Comparison of ENCODE assay signal across 8 mouse cellular contexts in the genomic region with DNA sequence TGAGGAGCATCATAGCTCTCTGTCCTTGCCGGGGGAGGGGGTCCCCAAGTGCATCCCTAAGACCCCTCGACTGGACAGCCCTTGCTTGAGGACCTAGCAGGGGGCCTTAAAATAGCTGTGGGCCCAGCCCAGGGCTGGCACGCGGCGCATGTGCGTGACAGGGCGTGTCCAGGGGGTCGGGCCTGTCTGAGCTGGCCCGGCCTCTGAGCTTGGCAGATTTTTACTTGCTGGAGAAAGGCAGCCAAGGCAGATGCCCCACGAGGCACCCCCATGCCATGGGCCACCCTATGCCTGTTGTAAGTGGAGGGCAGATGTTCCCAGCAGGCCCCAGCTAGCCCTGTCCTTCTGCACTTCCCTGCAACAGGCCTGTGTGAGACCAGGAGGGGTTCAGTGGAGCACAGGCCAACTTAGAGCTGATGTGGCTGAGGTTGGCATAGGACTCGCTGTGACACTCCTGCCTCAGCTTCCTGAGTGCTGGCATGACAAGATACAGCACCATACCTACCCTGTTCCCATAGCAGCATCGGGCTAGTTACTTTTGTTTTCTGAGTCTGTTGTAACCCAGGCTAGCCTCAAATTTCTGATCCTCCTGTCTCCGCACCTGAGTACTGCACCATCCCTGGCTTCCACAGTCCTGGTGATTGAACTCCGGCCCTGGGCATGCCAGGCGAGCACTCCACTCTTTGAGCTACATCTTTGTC. TPM values are rescaled to one million over a fixed set of nuclear protein-coding genes. Genes with fewer than 3 reads are reported as not detected.
DNase-seq lines count a peak whose midpoint lies in the region; ATAC-seq and TF ChIP-seq lines count a peak whose summit lies in the region.

No protein-coding gene starts in this region.

- WGBS in hindbrain, embryonic 12.5 days = 65% methylated on average over 15 of the region's 15 CpGs
- 42% methylated on average over 13 of the region's 15 CpGs for WGBS in limb, embryonic 14.5 days
- 70% methylated on average over 15 of the region's 15 CpGs for WGBS in midbrain, embryonic 14.5 days

- H3K4me2 ChIP-seq in hindbrain, embryonic 12.5 days (replicated peaks) = peak overlapping the region; percentile 71
- H3K4me2 ChIP-seq in limb, embryonic 14.5 days (replicated peaks; ENCODE audit: low read depth, low read length, severe bottlenecking) = peak overlapping the region; percentile 96
- H3K4me2 ChIP-seq in midbrain, embryonic 14.5 days (ENCODE audit: low read length) = peak overlapping the region; percentile 66

- H3K27me3 ChIP-seq in hindbrain, embryonic 12.5 days = peaks cover 24% of the 10 kb centered on the region
- H3K27me3 ChIP-seq in limb, embryonic 14.5 days (ENCODE audit: control insufficient read depth, insufficient read depth, low read length) = no peaks in the 10 kb centered on the region
- no peaks in the 10 kb centered on the region; the same call in 1 of the 2 replicates for H3K27me3 ChIP-seq in midbrain, embryonic 14.5 days (ENCODE audit: control insufficient read depth, insufficient read depth, low read length)

- no peaks in the 10 kb centered on the region for H3K9me3 ChIP-seq in hindbrain, embryonic 12.5 days (replicated peaks)
- no peaks in the 10 kb centered on the region for H3K9me3 ChIP-seq in limb, embryonic 14.5 days (ENCODE audit: control insufficient read depth, low read length)
- H3K9me3 ChIP-seq in midbrain, embryonic 14.5 days (ENCODE audit: control insufficient read depth, low read length) = no peaks in the 10 kb centered on the region

- H3K4me1 ChIP-seq in hindbrain, embryonic 12.5 days = peaks cover 61% of the 10 kb centered on the region
- H3K4me1 ChIP-seq in limb, embryonic 14.5 days (ENCODE audit: control insufficient read depth, insufficient read depth, low read length) = peaks cover 48% of the 10 kb centered on the region
- H3K4me1 ChIP-seq in midbrain, embryonic 14.5 days (ENCODE audit: control insufficient read depth, insufficient read depth, low read length) = peaks cover 42% of the 10 kb centered on the region

- no peaks in the 10 kb centered on the region for H3K36me3 ChIP-seq in hindbrain, embryonic 12.5 days
- peaks cover 18% of the 10 kb centered on the region for H3K36me3 ChIP-seq in limb, embryonic 14.5 days (ENCODE audit: control insufficient read depth, insufficient read depth, low read length)
- no peaks in the 10 kb centered on the region for H3K36me3 ChIP-seq in midbrain, embryonic 14.5 days (ENCODE audit: control insufficient read depth, insufficient read depth, low read length)

- ATAC-seq in CD4-positive, CD25-positive, alpha-beta regulatory T cell, adult 4 months = no peak
- ATAC-seq in hindbrain, embryonic 12.5 days (ENCODE audit: low FRiP score) = no peak
- ATAC-seq in limb, embryonic 14.5 days (ENCODE audit: low FRiP score, low read depth) = no peak
- ATAC-seq in midbrain, embryonic 14.5 days (ENCODE audit: low FRiP score, low TSS enrichment) = no peak
- no peak for ATAC-seq in cerebellum, adult (ENCODE audit: insufficient number of reproducible peaks, low FRiP score, low TSS enrichment)

- H3K9ac ChIP-seq in hindbrain, embryonic 12.5 days = peak overlapping the region; percentile 53
- H3K9ac ChIP-seq in limb, embryonic 14.5 days (ENCODE audit: low read depth, low read length, severe bottlenecking) = peak overlapping the region; percentile 90
- H3K9ac ChIP-seq in midbrain, embryonic 14.5 days (replicated peaks; ENCODE audit: low read length) = 0 out of 2 replicates have a peak overlapping the region, but pooled peaks have one; percentile 57

- no peak for TF ChIP-seq POLR2A in limb, embryonic 14.5 days (IDR thresholded peaks at IDR 0.05; ENCODE audit: borderline replicate concordance, extremely low read depth, insufficient read depth, insufficient read length)

- peak overlapping the region; percentile 24; the same call in 1 of the 2 replicates for H3K27ac ChIP-seq in hindbrain, embryonic 12.5 days
- peak overlapping the region; percentile 99 for H3K27ac ChIP-seq in limb, embryonic 14.5 days (replicated peaks; ENCODE audit: low read depth, low read length)
- H3K27ac ChIP-seq in midbrain, embryonic 14.5 days (replicated peaks; ENCODE audit: low read depth, low read length) = no peak overlapping the region

- peak overlapping the region; percentile 44 for H3K4me3 ChIP-seq in hindbrain, embryonic 12.5 days
- H3K4me3 ChIP-seq in limb, embryonic 14.5 days (replicated peaks; ENCODE audit: low read length) = peak overlapping the region; percentile 77
- peak overlapping the region; percentile 30 for H3K4me3 ChIP-seq in midbrain, embryonic 14.5 days (replicated peaks; ENCODE audit: low read depth, low read length)

- peak; percentile 84 for DNase-seq in CD4-positive, CD25-positive, alpha-beta regulatory T cell, adult 2 months (ENCODE audit: low read depth, low spot score)
- peak; percentile 50 for DNase-seq in T-cell, adult 2 months (ENCODE audit: low spot score)
- DNase-seq in gastrocnemius, adult 18-20 months (ENCODE audit: low spot score) = peak; percentile 82
- peak; percentile 42 for DNase-seq in limb, embryonic 14.5 days (ENCODE audit: low spot score)
- no peak for DNase-seq in midbrain, embryonic 14.5 days

RNA-seq across cellular contexts. Expression of a gene that starts 16.7 kb away (rescaled TPM):
- under 1 TPM in 1 of 2 experiments, not detected in 1; 0.81 TPM for polyA plus RNA-seq in CD4-positive, CD25-positive, alpha-beta regulatory T cell, adult 4 months (2017; shearing (Covaris generic))
- total RNA-seq in gastrocnemius, adult 18-20 months (2021) = under 1 TPM in 1 of 2 experiments, not detected in 1; 0.82 TPM
- 5.8 and 7.2 TPM in 2 replicates for polyA plus RNA-seq in hindbrain, embryonic 12.5 days (2016; fragmentation: Nextera tagmentation; extraction: Ambion mirVana)
- 3.0 and 4.8 TPM in 2 replicates for polyA plus RNA-seq in limb, embryonic 14.5 days (2012; rRNA removed)
- 5.4 and 5.8 TPM in 2 replicates for polyA plus RNA-seq in limb, embryonic 14.5 days (2014; fragmentation: Nextera tagmentation; extraction: Ambion mirVana)
- 9.4 and 11.7 TPM in 2 replicates for polyA plus RNA-seq in midbrain, embryonic 14.5 days (2014; fragmentation: Nextera tagmentation; extraction: Ambion mirVana)

RNA-seq across cellular contexts. Expression of a gene that starts 35.2 kb away (rescaled TPM):
- polyA plus RNA-seq in CD4-positive, CD25-positive, alpha-beta regulatory T cell, adult 4 months (2017; shearing (Covaris generic)) = 1 to 10 TPM; 3.3 to 4.3 TPM
- 1 to 10 TPM; 6.6 to 7.2 TPM for total RNA-seq in gastrocnemius, adult 18-20 months (2021)
- polyA plus RNA-seq in hindbrain, embryonic 12.5 days (2016; fragmentation: Nextera tagmentation; extraction: Ambion mirVana) = 57.5 and 59.0 TPM in 2 replicates
- 23.8 and 35.1 TPM in 2 replicates for polyA plus RNA-seq in limb, embryonic 14.5 days (2012; rRNA removed)
- polyA plus RNA-seq in limb, embryonic 14.5 days (2014; fragmentation: Nextera tagmentation; extraction: Ambion mirVana) = 13.9 and 17.1 TPM in 2 replicates
- polyA plus RNA-seq in midbrain, embryonic 14.5 days (2014; fragmentation: Nextera tagmentation; extraction: Ambion mirVana) = 28.7 and 35.6 TPM in 2 replicates

RNA-seq across cellular contexts. Expression of a gene that starts 47.8 kb away (rescaled TPM):
- polyA plus RNA-seq in CD4-positive, CD25-positive, alpha-beta regulatory T cell, adult 4 months (2017; shearing (Covaris generic)) = 100 to 1,000 TPM; 365 to 370 TPM
- 100 to 1,000 TPM; 185 to 187 TPM for total RNA-seq in gastrocnemius, adult 18-20 months (2021)
- polyA plus RNA-seq in hindbrain, embryonic 12.5 days (2016; fragmentation: Nextera tagmentation; extraction: Ambion mirVana) = 255 and 266 TPM in 2 replicates
- 173 and 221 TPM in 2 replicates for polyA plus RNA-seq in limb, embryonic 14.5 days (2012; rRNA removed)
- 374 and 380 TPM in 2 replicates for polyA plus RNA-seq in limb, embryonic 14.5 days (2014; fragmentation: Nextera tagmentation; extraction: Ambion mirVana)
- polyA plus RNA-seq in midbrain, embryonic 14.5 days (2014; fragmentation: Nextera tagmentation; extraction: Ambion mirVana) = 261 and 282 TPM in 2 replicates

RNA-seq across cellular contexts. Expression of a gene that starts 53.9 kb away (rescaled TPM):
- polyA plus RNA-seq in CD4-positive, CD25-positive, alpha-beta regulatory T cell, adult 4 months (2017; shearing (Covaris generic)) = 1 to 10 TPM; 1.1 to 3.2 TPM
- under 1 TPM; 0.31 to 0.57 TPM for total RNA-seq in gastrocnemius, adult 18-20 months (2021)
- 1.6 and 1.9 TPM in 2 replicates for polyA plus RNA-seq in hindbrain, embryonic 12.5 days (2016; fragmentation: Nextera tagmentation; extraction: Ambion mirVana)
- polyA plus RNA-seq in limb, embryonic 14.5 days (2012; rRNA removed) = 1.7 TPM in 2 replicates
- 0.44 and 0.72 TPM in 2 replicates for polyA plus RNA-seq in limb, embryonic 14.5 days (2014; fragmentation: Nextera tagmentation; extraction: Ambion mirVana)
- 1.8 and 1.9 TPM in 2 replicates for polyA plus RNA-seq in midbrain, embryonic 14.5 days (2014; fragmentation: Nextera tagmentation; extraction: Ambion mirVana)

RNA-seq across cellular contexts. Expression of a gene that starts 54.0 kb away (rescaled TPM):
- 10 to 100 TPM; 12.7 to 19.2 TPM for polyA plus RNA-seq in CD4-positive, CD25-positive, alpha-beta regulatory T cell, adult 4 months (2017; shearing (Covaris generic))
- 10 to 100 TPM; 15.8 to 16.3 TPM for total RNA-seq in gastrocnemius, adult 18-20 months (2021)
- polyA plus RNA-seq in hindbrain, embryonic 12.5 days (2016; fragmentation: Nextera tagmentation; extraction: Ambion mirVana) = 21.6 and 21.7 TPM in 2 replicates
- 30.9 and 34.3 TPM in 2 replicates for polyA plus RNA-seq in limb, embryonic 14.5 days (2012; rRNA removed)
- 21.6 and 22.9 TPM in 2 replicates for polyA plus RNA-seq in limb, embryonic 14.5 days (2014; fragmentation: Nextera tagmentation; extraction: Ambion mirVana)
- polyA plus RNA-seq in midbrain, embryonic 14.5 days (2014; fragmentation: Nextera tagmentation; extraction: Ambion mirVana) = 28.9 and 33.1 TPM in 2 replicates
